Mouse (Mus musculus) spleen, postnatal 36 days (tissue): ENCODE measurements around the gene Kcnn1.
A peak's percentile ranks its signal among the peaks of the same experiment; 100 is the strongest.

Experiments used
- DNase-seq, 2 experiments: peaks; one replicate each; pipeline ENCODE4 v3.0.0; 2022; ENCODE audit warnings: low spot score in 2 of 2, mixed read lengths in 1 of 2

Gene Kcnn1

DNA sequence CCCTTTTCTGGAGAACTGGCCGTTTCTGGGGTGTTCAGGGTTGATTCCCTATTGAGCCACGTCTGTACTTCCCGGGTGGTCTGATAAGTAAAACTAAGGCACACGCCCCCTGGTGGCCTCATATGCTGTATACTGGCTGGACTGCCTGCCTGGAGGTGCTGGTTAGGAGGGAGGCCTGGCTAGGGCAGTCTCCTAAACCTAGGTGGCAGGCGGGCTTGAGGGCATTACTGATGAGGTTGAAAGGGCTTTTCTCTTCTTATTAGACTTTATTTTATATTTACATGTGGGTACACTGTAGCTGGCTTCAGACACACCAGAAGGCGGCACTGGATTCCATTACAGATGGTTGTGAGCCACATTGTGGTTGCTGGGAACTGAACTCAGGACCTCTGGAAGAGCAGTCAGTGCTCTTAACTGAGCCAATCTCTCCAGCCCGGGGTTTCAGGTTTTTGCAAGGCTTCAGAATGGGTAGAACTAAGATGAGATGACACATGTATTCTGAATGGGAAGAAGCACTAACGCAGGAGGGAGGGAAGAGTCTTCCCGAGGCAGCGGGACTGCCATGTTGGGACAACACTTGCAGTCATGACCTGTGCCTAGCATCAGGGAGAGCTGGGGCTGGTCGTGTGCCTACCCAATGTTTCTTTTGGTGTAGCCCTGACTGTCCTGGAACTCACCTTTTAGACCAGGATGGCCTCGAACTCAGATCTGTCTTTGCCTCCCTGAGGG lies 30.8 kb upstream of the Kcnn1 start:
- DNase-seq = peak; percentile 63 to 75

DNA sequence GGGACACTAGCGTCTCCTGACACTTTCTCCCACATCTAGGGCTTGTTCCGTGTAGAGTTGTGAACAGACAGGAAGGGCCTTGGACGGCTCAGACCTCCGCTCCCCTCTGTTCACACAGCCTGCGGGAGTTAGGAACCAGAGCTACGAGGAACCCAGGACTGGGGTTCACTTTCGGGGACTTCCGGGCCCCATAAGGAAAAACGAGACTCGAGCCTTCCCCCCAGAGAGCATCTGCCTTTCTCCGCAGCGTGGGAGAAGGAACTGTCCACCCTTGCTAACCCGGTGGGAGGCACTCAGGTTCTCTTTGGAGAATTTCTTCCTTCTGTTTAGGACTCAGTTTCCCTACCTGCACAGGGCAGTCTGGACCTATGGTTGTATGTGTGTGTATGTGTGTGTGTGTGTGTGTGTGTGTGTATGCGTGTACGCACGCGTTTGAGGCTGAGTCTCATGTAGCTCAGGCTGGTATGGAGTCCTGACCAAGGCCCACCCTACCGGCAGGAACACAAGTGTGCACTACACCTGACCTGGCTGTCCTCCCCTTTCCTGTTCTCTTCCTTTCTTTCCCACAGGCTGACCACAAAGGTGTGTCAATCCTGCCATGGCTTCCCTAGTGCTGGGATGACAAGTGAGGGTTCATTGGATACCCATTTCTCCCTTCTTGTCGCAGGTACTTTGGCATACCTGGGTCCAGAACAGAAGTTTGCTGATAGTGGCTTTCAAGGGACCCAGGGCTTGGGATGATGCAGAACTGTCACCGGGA lies 30.0 kb upstream of the Kcnn1 start:
- no peak for DNase-seq

DNA sequence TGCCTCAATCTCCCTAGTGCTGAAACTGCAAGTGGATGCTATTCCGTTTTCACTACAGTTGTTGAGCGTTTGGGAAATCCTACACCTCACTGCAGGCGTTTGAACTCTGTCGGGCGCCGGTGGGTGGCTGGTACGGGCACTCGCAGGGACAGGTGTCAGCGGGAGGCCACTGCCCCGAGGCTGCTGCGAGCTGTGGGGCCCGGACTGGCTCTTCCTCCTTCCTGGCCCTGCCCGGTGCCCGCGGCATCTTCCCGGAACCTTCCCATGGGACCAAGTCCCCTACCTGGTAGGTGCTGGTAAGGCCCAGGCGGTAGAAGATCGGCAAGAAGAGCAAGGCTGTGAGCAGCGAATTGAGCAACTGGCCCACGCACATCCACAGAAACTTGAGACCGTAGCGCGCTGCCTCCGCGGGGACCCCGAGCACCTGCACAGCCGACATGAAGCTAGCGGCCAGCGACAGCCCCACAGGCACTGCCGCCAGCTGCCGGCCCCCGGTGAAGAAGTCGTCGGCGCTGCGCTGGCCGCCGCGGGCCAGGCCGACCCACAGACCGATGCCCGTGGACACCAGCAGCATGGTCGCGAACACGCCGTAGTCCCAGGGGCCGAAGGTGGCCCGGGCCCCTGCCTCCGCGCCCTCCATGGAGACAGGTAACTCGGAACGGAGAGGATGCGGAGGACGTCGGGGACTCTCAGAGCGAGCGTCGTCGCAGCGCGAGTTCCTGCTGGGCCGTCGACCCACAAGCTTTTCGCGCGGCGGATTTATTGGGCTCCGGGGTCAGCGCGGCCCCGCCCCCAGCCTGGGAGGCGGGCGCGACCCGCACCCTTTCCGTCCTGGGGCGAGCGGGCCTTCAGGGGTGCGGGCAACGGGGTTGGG lies 29.2 kb upstream of the Kcnn1 start, which contains the start of gene Slc5a5:
Gene Slc5a5 (minus strand): TSS at position 736 of the 874 bp plus-strand sequence.
- no peak for DNase-seq

DNA sequence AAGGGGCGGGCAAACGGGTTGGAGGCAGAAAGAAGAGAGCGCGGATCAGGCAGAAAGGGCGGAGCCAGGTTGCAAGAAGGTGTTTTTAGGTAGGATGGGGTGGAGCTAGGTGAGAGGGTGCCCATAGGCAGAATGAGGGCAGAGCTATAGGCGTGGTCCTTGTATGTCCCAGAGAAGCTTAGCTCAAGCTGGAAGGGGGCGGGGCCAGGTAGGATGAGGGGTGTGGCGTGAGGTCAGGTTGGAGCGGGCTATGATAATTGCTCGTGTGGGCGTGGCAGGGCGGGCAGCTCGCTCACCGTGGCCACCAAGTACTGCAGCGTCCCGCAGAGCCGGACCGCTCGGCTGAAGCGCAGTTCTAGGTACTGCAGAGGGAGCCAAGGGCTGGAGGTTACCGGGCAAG lies 28.3 kb upstream of the Kcnn1 start:
- DNase-seq = no peak

DNA sequence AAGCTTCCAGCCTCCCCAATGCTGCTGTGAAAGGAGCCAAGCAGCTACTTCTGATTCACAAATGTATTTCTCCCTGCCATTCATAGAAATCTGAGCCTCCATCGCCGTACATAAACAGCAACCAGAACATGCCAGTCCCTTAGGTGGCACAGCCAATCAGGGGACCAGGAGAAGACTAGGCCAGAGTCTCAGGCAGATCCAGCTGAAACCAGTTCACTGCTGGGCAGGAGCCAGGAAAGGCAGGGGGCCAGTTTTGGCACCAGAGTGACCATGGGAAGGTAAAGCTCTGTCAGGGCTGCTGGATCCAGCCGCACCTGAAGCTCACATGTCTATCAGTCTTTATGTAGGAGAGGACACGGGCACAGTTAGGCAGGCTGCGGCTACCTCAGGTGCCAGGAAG lies 27.6 kb upstream of the Kcnn1 start:
- no peak for DNase-seq

DNA sequence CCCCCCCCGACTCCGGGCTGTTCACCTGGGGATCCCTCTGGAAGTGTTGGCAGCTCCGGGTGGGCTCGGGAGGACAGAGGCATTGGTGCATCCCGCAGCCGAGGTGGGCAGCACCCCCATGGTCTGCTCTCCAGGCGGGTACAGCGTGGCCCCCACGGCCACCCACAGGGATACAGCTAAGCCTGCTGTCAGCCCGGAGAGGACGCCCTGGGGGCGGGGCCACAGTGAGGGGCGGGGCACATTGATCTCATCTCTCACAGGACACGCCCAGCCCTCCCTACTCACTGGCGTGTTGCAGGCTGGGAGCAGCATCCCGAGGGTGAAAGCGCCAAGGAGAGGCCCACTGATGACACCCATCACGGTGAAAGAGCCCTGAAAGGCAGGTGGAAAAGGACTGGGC lies 24.6 kb upstream of the Kcnn1 start:
- DNase-seq = no peak

DNA sequence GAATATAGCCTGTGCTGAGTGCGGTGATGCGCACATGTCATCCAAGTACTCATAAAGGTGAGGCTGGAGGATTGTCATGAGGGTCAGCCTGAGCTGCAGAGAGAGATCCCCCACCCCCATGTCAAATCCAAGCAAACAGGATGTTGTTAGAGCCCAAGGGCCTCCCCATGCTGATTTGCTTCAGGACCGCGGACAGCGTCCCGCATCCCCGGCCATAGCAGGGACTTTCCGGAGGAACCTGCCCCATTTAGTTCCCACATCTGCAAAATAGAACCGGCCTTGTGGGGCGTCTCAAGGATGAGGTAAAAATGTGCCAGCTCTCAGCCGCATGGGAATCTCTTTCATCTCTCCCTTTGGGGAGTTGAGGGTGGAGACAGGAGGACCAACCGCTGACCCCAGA lies 22.6 kb upstream of the Kcnn1 start:
- no peak for DNase-seq

DNA sequence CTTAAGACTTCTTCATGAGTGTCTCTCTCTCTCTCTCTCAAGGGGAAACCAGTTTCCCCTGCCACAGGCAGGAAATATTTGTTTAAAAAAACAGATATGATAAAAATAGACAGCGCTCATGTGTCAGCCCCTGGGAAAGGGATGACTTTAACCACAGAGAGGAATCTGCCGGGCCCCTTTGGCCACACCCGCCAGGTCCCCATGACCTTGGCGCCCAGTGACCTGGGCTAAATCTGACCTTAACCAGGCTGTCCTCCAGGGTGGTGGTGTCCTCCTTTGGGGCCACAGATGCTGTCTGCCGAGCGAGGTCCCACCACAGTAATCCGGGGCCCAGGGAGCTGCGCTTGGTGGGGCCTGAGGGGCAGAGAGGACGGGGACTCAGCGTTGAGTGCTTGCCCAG lies 21.6 kb upstream of the Kcnn1 start:
- DNase-seq = no peak

DNA sequence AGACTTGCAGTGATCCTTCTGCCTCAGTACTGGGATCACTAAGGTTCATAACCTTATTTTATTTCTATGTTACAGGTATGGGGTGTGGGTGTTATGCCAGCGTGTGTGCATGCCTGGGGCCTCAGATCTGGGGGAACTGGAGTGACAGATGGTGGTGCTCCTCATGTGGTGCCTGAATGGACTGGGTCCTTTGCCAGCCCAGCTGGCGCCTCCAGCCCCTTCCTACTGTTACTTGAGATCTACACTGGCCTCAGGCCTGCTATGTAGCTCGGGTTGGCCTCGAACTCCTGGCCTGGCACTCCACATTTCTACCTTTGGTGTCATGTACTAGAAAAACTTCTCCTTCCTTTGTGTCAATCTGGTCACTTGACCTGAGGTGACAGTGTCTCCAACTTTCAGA lies 21.1 kb upstream of the Kcnn1 start:
- DNase-seq = no peak

DNA sequence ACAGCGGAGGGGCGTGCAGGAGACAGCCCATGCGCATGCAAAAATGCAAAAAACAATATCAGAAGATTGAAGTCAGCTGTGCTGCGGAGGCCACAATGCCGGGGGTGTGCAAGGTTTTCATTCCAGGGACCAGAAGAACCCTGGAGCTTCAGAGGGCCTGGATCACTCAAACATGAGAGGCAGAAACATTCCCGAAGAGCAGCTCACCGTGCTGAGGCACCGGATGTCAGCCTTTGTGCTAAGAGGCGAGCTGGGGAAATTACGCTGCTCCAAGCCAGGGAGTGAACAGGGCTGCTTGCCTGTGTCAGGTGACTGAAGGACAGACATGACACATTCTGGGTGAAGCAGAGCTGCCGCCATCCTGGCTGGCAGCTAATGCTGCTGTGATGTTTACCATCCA lies 17.5 kb upstream of the Kcnn1 start:
- DNase-seq = no peak

DNA sequence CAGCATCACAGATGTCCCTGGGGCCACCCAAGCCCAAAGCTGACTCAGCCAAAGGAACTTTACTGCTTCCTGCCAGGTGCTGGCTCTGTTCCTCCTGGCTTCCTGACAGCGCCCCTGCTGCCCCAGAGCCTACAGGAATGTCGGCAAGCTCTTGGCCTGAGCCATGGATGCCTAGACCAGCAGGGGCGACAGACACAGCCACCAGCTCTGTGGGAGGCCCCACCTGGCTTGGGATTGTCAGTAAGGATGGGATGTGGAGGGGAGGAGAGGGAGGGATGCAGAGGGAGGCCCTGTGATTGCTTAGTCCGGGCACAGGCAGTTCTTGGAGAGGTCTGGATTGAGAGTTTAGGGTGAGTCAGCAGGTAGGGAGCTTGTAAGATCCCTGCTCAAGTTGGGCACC lies 17.1 kb upstream of the Kcnn1 start:
- no peak for DNase-seq

DNA sequence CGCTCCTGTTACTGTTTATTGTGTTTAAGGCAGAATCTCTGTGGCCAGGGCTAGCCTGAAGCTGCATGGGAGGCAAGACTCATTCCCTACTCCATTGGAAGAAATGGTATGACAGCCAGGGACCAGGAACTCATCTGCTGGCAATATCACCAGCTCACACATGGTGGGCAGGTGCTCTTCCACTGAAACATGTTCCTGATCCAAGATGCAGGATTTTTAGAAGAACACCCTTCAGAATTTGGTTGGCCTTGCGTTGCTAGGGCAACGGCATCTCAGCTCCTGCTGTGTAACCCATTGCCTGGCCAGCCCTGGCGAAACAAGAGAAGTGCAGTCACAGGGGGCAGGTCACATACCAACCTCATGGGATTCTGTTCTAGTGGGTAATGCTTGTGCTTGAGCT lies 16.4 kb upstream of the Kcnn1 start:
- DNase-seq = no peak

DNA sequence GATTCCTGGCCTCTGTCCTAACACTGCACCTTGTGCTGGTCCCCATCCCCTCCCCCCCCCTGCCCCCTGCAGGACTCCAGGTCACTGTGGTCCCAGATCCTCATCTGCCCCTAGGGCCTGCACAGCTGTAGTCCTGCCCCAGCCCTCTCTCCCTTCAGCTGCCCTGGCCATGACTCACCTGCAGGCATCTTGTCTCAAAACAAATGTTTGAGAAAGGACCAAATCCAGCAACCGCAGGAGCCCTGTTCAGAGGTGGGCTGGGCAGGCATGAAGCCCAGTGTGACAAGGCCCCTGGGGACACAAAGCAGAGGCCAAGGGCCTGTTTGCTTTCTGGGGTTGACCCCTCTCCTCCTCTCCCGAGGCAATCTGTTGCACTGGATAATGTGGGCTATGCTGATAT lies 15.1 kb upstream of the Kcnn1 start:
- no peak for DNase-seq

DNA sequence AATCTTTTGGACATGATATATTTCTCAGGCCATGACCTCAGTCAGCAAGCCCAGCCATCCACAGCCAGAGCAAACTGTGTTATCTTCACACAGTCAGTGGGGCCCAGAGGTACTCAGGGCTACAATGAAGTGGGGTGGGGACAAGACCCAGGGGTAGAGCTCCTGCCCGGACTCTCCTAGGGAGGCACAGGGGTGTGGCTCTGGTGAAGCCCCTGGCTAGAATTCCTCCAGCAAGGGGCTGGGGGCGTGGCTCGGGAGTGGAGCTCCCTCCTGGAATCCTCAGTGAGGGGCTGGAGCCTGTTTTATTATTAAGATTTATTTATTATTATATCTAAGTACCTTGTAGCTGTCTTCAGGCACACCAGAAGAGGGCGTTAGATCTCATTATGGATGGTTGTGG lies 13.3 kb upstream of the Kcnn1 start:
- no peak for DNase-seq

DNA sequence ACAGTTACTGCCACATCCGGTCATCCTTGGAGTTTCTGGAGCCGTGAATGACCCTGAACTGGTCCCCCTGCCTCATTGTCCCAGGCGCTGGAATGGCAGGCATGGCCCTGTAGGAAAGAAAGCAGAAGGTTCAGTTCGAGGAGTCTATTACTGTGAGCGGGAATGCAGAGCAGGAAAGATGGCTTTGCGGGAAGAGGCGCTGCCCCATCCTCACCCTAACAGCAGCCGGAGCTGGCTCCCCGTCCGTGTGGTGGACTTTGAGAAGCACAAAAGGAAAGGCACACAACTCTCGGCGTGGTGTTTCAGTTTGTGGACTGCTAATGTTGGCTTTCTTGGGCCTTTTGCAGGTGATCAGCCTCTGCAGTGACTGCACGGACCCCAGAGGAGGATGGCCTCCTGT lies 11.4 kb upstream of the Kcnn1 start:
- DNase-seq = no peak

DNA sequence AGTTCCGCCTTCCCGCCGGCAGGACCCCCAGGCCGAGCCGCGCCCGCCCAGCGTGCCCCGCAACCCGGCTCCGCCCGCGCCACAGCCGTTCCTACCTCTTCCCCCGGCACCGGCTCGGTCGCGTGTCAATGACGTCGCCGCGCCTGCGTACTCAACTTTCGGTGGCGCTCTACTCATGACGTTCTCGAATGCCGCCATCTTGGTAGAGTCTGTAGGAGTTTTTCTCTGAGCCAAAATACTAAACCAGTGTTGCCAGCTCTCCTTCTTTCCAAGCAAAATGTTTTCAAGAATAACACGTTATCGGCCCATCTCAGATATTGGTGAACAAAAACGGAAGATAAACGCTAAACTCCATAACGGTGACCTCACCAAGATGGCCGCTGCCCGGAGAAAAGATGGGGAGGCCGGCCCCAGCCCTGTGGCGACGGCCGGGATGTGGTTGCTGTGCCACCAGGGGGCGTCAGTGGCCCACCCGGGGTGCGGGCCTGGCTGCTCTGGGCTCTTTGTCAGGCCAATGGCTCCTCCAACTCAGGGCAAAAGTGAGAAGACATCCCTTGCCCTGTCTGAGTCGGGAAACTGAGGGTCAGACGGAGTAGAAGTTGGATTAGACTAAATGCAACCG lies 10.4 kb upstream of the Kcnn1 start, which contains the start of gene Ccdc124:
Gene Ccdc124 (minus strand): TSS at position 572 of the 622 bp plus-strand sequence.
- peak; percentile 92 to 95 for DNase-seq

DNA sequence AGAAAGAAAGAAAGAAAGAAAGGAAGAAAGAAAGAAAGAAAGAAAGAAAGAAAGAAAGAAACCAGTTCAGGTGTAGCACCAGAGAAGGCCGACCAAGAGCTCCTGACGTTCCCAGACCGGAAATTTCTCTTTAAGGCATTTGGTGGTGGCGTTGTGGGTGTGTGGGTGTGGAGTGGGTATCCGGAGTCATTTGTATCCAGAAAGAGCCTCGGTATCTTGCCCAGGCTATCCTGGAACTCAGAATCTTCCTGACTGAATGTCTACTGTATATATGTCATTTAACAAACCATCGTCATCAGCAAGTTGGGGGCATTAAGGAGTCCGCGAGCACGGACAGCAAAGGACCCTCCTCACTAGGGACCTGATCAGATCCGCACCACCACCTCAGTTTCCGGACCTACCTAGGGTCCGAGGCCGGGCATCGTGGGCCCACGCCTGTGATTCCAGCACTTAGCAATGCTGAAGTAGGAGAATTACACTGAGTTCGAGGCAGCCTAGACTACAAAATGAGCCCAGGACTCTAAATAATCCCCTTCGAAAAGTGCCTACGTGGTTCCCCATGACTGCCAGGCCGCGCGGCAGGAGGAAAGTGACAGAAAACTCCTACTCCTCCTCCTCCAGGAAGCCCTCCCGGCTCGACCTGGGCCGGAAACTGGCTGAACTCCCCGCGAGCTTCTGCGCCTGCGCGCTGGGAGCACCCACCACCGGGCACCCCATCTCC lies 9.7 kb upstream of the Kcnn1 start:
- DNase-seq = no peak

DNA sequence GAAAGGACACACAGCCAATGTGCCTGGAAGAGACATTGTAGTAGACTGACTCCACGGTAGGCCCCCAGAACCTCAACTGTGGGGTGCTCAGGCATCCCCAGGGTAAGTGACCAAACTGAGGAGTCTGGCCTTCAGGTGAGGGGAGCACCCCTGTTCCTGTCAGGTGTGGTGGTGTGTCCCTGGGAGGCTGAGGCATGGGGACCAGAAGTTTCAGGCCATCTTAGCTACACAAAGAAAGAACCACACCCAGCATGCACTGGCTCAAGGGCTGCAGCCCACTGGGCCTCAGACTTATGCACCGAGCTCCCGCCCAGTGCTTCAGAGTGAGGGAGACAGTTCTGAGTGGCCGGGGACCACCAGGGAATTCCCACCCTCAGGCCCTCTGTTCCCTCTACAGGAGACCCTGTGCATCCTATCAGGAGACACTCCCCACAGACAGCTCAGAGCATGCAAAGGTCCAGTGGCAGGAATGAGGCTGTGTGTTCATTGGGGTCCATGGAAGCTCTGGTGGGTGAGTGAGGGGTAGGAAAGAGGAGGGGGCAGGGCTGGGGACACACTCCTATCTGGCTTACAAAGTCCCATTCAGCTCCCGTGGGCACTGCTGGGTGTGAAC lies 8.2 kb upstream of the Kcnn1 start:
- no peak for DNase-seq

DNA sequence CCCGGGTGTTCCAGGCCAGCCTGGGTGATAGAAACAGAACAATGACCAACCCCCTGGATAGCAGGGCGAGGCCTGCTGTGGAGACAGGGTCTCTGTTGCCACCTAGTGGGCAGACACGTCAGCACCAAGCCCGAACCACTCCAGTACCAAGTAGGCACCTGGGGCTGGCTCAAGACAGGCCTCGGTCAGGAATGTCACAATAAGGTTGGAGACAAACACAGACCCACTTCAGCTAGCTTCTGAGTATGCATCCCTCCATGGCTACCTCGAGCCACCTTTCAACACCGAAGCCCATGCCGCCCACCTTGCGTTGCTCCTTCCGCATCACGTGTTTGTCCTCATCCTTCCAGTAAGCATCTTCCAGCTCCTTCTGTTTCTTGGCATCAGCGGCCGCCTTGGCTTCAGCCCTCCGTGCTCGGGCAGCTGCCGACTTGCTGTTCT lies 6.6 kb upstream of the Kcnn1 start:
- peak; percentile 70 to 74 for DNase-seq

DNA sequence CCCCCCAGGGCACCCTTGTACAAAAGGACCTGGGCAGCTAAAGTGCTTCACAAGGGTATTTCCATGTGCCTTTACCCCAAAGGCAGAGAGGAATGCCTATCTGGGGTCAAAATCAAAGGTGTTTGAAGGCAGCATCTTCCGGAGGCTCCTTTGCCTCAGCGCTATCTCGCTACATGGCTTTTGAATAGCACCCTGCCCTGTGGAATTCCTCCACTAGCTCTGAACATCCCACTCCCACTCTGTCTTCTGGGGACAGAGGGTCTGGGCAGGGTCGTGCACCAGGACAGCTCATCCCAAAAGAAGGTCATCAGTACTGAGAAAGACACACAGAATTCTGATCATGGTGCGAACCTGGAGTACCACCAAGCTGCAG lies 6.1 kb upstream of the Kcnn1 start:
- DNase-seq = no peak
